Mouse (Mus musculus): Measurements from ENCODE around the gene Fibp.

- no peak for TF ChIP-seq CTCF (IDR thresholded peaks at IDR 0.05; ENCODE audit: low read depth, low read length)
- TF ChIP-seq POLR2A (IDR thresholded peaks at IDR 0.05; ENCODE audit: insufficient read depth, low read length): no peak
Measured at GRCm38 (mm10) chr19:5492641-5493040, 32.2 kb downstream of the Fibp start.

All from ES-Bruce4 (cell line).